Comparison of ENCODE assay signal across 26 mouse cellular contexts in genomic region chrX:38583261-38583660, GRCm38 (mm10). TPM values are rescaled to one million over a fixed set of nuclear protein-coding genes. Genes with fewer than 3 reads are reported as not detected.
A peak's percentile ranks its signal among the peaks of the same experiment; 100 is the strongest.
DNase-seq lines count a peak whose midpoint lies in the region; ATAC-seq lines count a peak whose summit lies in the region.
"Had no signal": no experiment of that assay in that cellular context is flagged by ENCODE, and none has a peak within 500 bp of the region (broad histone marks: within the 10 kb centered on the region; RNA-seq: fewer than 3 reads in every experiment).

No protein-coding gene starts in this region.

- H3K27me3 ChIP-seq in liver, embryonic 11.5 days (replicated peaks; ENCODE audit: control insufficient read depth, insufficient read depth, low read length): no peaks in the 10 kb centered on the region
- no peaks in the 10 kb centered on the region for H3K27me3 ChIP-seq in liver, embryonic 15.5 days
- H3K27me3 ChIP-seq in midbrain, embryonic 10.5 days (ENCODE audit: low read depth, poor library complexity, severe bottlenecking): no peaks in the 10 kb centered on the region
- H3K27me3 ChIP-seq: embryonic facial prominence, embryonic 12.5 days; embryonic facial prominence, embryonic 15.5 days; forebrain, embryonic 12.5 days; forebrain, embryonic 15.5 days; heart, embryonic 12.5 days; heart, embryonic 15.5 days; hindbrain, embryonic 13.5 days had no signal

- peak; percentile 83 for ATAC-seq in liver, embryonic 11.5 days (replicated peaks; ENCODE audit: low FRiP score)
- peak; percentile 72 for ATAC-seq in liver, embryonic 15.5 days (ENCODE audit: insufficient read depth)
- ATAC-seq in megakaryocyte progenitor cell, adult 5-6 weeks (replicated peaks; ENCODE audit: poor library complexity): peak; percentile 37; the same call in 1 of the 2 replicates
- ATAC-seq: forebrain, embryonic 15.5 days; hindbrain, embryonic 16.5 days had no signal

- no peaks in the 10 kb centered on the region for H3K4me1 ChIP-seq in liver, embryonic 11.5 days (replicated peaks; ENCODE audit: control insufficient read depth, insufficient read depth, low read length)
- H3K4me1 ChIP-seq in liver, embryonic 15.5 days (replicated peaks): no peaks in the 10 kb centered on the region
- H3K4me1 ChIP-seq in midbrain, embryonic 10.5 days: no peaks in the 10 kb centered on the region
- H3K4me1 ChIP-seq: embryonic facial prominence, embryonic 12.5 days; embryonic facial prominence, embryonic 15.5 days; forebrain, embryonic 12.5 days; forebrain, embryonic 15.5 days; heart, embryonic 12.5 days; heart, embryonic 15.5 days; hindbrain, embryonic 10.5 days; hindbrain, embryonic 13.5 days had no signal

- no peak for DNase-seq in liver, embryonic 11.5 days (ENCODE audit: low spot score)
- DNase-seq in liver: no peak
- no peak for DNase-seq in midbrain, embryonic 10.5 days (ENCODE audit: low spot score)
- no peak for DNase-seq in c-Kit-positive CD71-positive TER-119-positive erythroid progenitor cells, embryonic 14.5 days (ENCODE audit: low spot score)
- DNase-seq in adrenal gland, postnatal 4 days (ENCODE audit: low spot score in 2 of 2): no peak
- DNase-seq: adrenal gland, adult 2 months; adrenal gland, postnatal 14 days; cerebellum, adult 18-20 months; cerebellum, adult 9-11 months; cerebellum, postnatal 25 days; gastrocnemius, postnatal 25 days; heart, adult 18-20 months; heart, postnatal 10 days; heart, postnatal 36 days had no signal

- H3K27ac ChIP-seq in liver, embryonic 11.5 days (ENCODE audit: low read depth, low read length): no peak overlapping the region
- no peak overlapping the region for H3K27ac ChIP-seq in liver, embryonic 15.5 days (replicated peaks)
- H3K27ac ChIP-seq in midbrain, embryonic 10.5 days (replicated peaks): no peak overlapping the region
- H3K27ac ChIP-seq: embryonic facial prominence, embryonic 12.5 days; embryonic facial prominence, embryonic 15.5 days; forebrain, embryonic 12.5 days; forebrain, embryonic 15.5 days; heart, embryonic 15.5 days; hindbrain, embryonic 10.5 days; hindbrain, embryonic 13.5 days had no signal

- H3K36me3 ChIP-seq in liver, embryonic 11.5 days (ENCODE audit: control insufficient read depth, insufficient read depth, low read length): no peaks in the 10 kb centered on the region
- no peaks in the 10 kb centered on the region for H3K36me3 ChIP-seq in liver, embryonic 15.5 days (replicated peaks)
- no peaks in the 10 kb centered on the region for H3K36me3 ChIP-seq in midbrain, embryonic 10.5 days
- H3K36me3 ChIP-seq: embryonic facial prominence, embryonic 12.5 days; embryonic facial prominence, embryonic 15.5 days; forebrain, embryonic 12.5 days; forebrain, embryonic 15.5 days; heart, embryonic 12.5 days; heart, embryonic 15.5 days; hindbrain, embryonic 10.5 days; hindbrain, embryonic 13.5 days had no signal

- no peaks in the 10 kb centered on the region for H3K9me3 ChIP-seq in liver, embryonic 11.5 days (ENCODE audit: control insufficient read depth, low read length)
- no peaks in the 10 kb centered on the region for H3K9me3 ChIP-seq in liver, embryonic 15.5 days (replicated peaks)
- H3K9me3 ChIP-seq in midbrain, embryonic 10.5 days (replicated peaks): no peaks in the 10 kb centered on the region
- H3K9me3 ChIP-seq: embryonic facial prominence, embryonic 12.5 days; embryonic facial prominence, embryonic 15.5 days; forebrain, embryonic 12.5 days; forebrain, embryonic 15.5 days; heart, embryonic 12.5 days; heart, embryonic 15.5 days; hindbrain, embryonic 10.5 days; hindbrain, embryonic 13.5 days had no signal

- H3K9ac ChIP-seq in liver, embryonic 11.5 days (ENCODE audit: low read depth, low read length): no peak overlapping the region
- no peak overlapping the region for H3K9ac ChIP-seq in liver, embryonic 15.5 days
- H3K9ac ChIP-seq: embryonic facial prominence, embryonic 12.5 days; embryonic facial prominence, embryonic 15.5 days; forebrain, embryonic 12.5 days; forebrain, embryonic 15.5 days; heart, embryonic 12.5 days; heart, embryonic 15.5 days; hindbrain, embryonic 13.5 days had no signal

- H3K4me3 ChIP-seq in liver, embryonic 11.5 days (ENCODE audit: low read depth, low read length): no peak overlapping the region
- no peak overlapping the region for H3K4me3 ChIP-seq in liver, embryonic 15.5 days (replicated peaks)
- no peak overlapping the region for H3K4me3 ChIP-seq in midbrain, embryonic 10.5 days
- H3K4me3 ChIP-seq: embryonic facial prominence, embryonic 12.5 days; embryonic facial prominence, embryonic 15.5 days; erythroblast, embryonic 14.5 days; forebrain, embryonic 12.5 days; forebrain, embryonic 15.5 days; heart, embryonic 12.5 days; heart, embryonic 15.5 days; hindbrain, embryonic 10.5 days; hindbrain, embryonic 13.5 days had no signal

- no peak overlapping the region for H3K4me2 ChIP-seq in liver, embryonic 11.5 days
- H3K4me2 ChIP-seq in liver, embryonic 15.5 days: no peak overlapping the region
- H3K4me2 ChIP-seq: embryonic facial prominence, embryonic 12.5 days; embryonic facial prominence, embryonic 15.5 days; forebrain, embryonic 12.5 days; forebrain, embryonic 15.5 days; heart, embryonic 12.5 days; heart, embryonic 15.5 days; hindbrain, embryonic 13.5 days had no signal

RNA-seq across cellular contexts. Expression of gene Cul4b, which starts 7.3 kb away (rescaled TPM):
- polyA plus RNA-seq in liver, embryonic 11.5 days (2014; fragmentation: Nextera tagmentation; extraction: Ambion mirVana): 39.6 and 45.6 TPM in 2 replicates
- 7.7 and 8.6 TPM in 2 replicates for polyA plus RNA-seq in liver, embryonic 15.5 days (2015; fragmentation: Nextera tagmentation; extraction: Ambion mirVana)
- 61.3 and 67.4 TPM in 2 replicates for total RNA-seq in megakaryocyte progenitor cell, adult 5-6 weeks (2015)
- 59.2 and 67.7 TPM in 2 replicates for total RNA-seq in megakaryocyte progenitor cell, adult 5-6 weeks (2017)
- 35.2 and 37.7 TPM in 2 replicates for polyA plus RNA-seq in midbrain, embryonic 10.5 days (2016; fragmentation: Nextera tagmentation; extraction: Ambion mirVana)
- 10 to 100 TPM; 43.7 to 46.0 TPM for total RNA-seq in adrenal gland, postnatal 4 days (2021)

RNA-seq across cellular contexts. Expression of gene Mcts1, which starts 17.1 kb away (rescaled TPM):
- 84.6 and 86.6 TPM in 2 replicates for polyA plus RNA-seq in liver, embryonic 11.5 days (2014; fragmentation: Nextera tagmentation; extraction: Ambion mirVana)
- polyA plus RNA-seq in liver, embryonic 15.5 days (2015; fragmentation: Nextera tagmentation; extraction: Ambion mirVana): 32.4 and 40.8 TPM in 2 replicates
- total RNA-seq in megakaryocyte progenitor cell, adult 5-6 weeks (2015): 112 and 140 TPM in 2 replicates
- 42.1 and 46.7 TPM in 2 replicates for total RNA-seq in megakaryocyte progenitor cell, adult 5-6 weeks (2017)
- polyA plus RNA-seq in midbrain, embryonic 10.5 days (2016; fragmentation: Nextera tagmentation; extraction: Ambion mirVana): 80.4 TPM in 2 replicates
- total RNA-seq in adrenal gland, postnatal 4 days (2021): 10 to 100 TPM; 82.8 to 86.1 TPM

RNA-seq across cellular contexts. Expression of gene C1galt1c1, which starts 51.6 kb away (rescaled TPM):
- polyA plus RNA-seq in liver, embryonic 11.5 days (2014; fragmentation: Nextera tagmentation; extraction: Ambion mirVana): 18.1 and 22.1 TPM in 2 replicates
- polyA plus RNA-seq in liver, embryonic 15.5 days (2015; fragmentation: Nextera tagmentation; extraction: Ambion mirVana): 11.5 and 12.0 TPM in 2 replicates
- total RNA-seq in megakaryocyte progenitor cell, adult 5-6 weeks (2015): 72.7 and 90.6 TPM in 2 replicates
- total RNA-seq in megakaryocyte progenitor cell, adult 5-6 weeks (2017): 88.5 and 99.7 TPM in 2 replicates
- 20.2 and 20.4 TPM in 2 replicates for polyA plus RNA-seq in midbrain, embryonic 10.5 days (2016; fragmentation: Nextera tagmentation; extraction: Ambion mirVana)
- 10 to 100 TPM; 13.7 to 17.3 TPM for total RNA-seq in adrenal gland, postnatal 4 days (2021)
